Comparison of ENCODE assay signal across 11 mouse cellular contexts in the genomic region with DNA sequence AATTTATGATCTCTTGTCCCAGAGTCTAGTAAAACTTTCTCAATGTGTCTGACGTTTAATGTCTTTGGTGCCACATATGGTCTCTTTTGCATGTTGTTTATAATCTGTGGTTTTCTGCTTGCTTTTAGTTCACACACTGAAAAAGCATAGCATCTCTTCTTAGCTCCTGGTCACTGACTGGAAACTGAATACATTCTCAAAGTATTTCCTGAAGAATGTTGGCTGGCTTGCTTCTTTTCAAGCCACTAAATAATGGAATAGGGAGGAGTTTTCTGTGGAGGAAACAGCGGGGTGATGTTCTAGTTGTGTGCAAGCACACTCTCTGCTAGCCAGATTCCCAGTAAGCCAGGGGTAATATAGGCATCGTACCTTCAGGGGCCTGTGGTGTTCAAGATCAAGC.
"Had no signal": no experiment of that assay in that cellular context is flagged by ENCODE, and none has a peak within 500 bp of the region (broad histone marks: within the 10 kb centered on the region; RNA-seq: fewer than 3 reads in every experiment).

No protein-coding gene starts in this region.

- H3K4me3 ChIP-seq: limb, embryonic 12.5 days; liver, embryonic 13.5 days; midbrain, embryonic 13.5 days had no signal

- H3K27ac ChIP-seq: limb, embryonic 12.5 days; liver, embryonic 13.5 days; midbrain, embryonic 13.5 days; stomach, postnatal 0 days had no signal

- H3K4me1 ChIP-seq: limb, embryonic 12.5 days; liver, embryonic 13.5 days had no signal

- H3K4me2 ChIP-seq: limb, embryonic 12.5 days; liver, embryonic 13.5 days; midbrain, embryonic 13.5 days had no signal

- DNase-seq: kidney, postnatal 10 days; layer of hippocampus, postnatal 36 days; liver; liver, embryonic 13.5 days; liver, postnatal 0 days; lung, postnatal 36 days; thymus, postnatal 4 days had no signal

- H3K27me3 ChIP-seq: limb, embryonic 12.5 days; liver, embryonic 13.5 days; midbrain, embryonic 13.5 days had no signal

- H3K36me3 ChIP-seq: limb, embryonic 12.5 days; liver, embryonic 13.5 days; midbrain, embryonic 13.5 days had no signal

- H3K9me3 ChIP-seq: limb, embryonic 12.5 days; liver, embryonic 13.5 days had no signal

- ATAC-seq: intestine, postnatal 0 days; liver, postnatal 0 days; midbrain, embryonic 13.5 days had no signal

- H3K9ac ChIP-seq: limb, embryonic 12.5 days; liver, embryonic 13.5 days; liver, postnatal 0 days; midbrain, embryonic 13.5 days had no signal
